ENCODE assay signal across 28 mouse cellular contexts in genomic region chr2:119997354-119997753, GRCm38 (mm10). TPM values are rescaled to one million over a fixed set of nuclear protein-coding genes. Genes with fewer than 3 reads are reported as not detected.
DNase-seq lines count a peak whose midpoint lies in the region; ATAC-seq and TF ChIP-seq lines count a peak whose summit lies in the region.
"Had no signal": no experiment of that assay in that cellular context is flagged by ENCODE, and none has a peak within 500 bp of the region (broad histone marks: within the 10 kb centered on the region; RNA-seq: fewer than 3 reads in every experiment).

No protein-coding gene starts in this region.

- peaks cover 12% of the 10 kb centered on the region; the same call in 1 of the 2 replicates for H3K4me1 ChIP-seq in kidney, postnatal 0 days (replicated peaks; ENCODE audit: insufficient read depth, low read length)
- H3K4me1 ChIP-seq in embryonic facial prominence, embryonic 13.5 days = peaks cover 53% of the 10 kb centered on the region
- H3K4me1 ChIP-seq in limb, embryonic 15.5 days = peaks cover 29% of the 10 kb centered on the region
- H3K4me1 ChIP-seq in forebrain, embryonic 11.5 days (replicated peaks; ENCODE audit: control insufficient read depth, insufficient read depth, low read length) = no peaks in the 10 kb centered on the region
- H3K4me1 ChIP-seq: forebrain, embryonic 12.5 days; midbrain, embryonic 12.5 days; neural tube, embryonic 12.5 days had no signal

- ATAC-seq in kidney, postnatal 0 days (replicated peaks; ENCODE audit: low FRiP score, low read depth) = no peak
- ATAC-seq in embryonic facial prominence, embryonic 13.5 days (ENCODE audit: insufficient number of reproducible peaks, insufficient read depth, low FRiP score, low TSS enrichment, low read depth) = no peak
- no peak for ATAC-seq in limb, embryonic 15.5 days (ENCODE audit: insufficient number of reproducible peaks, low FRiP score, low TSS enrichment, low read depth)
- ATAC-seq in forebrain, embryonic 11.5 days (replicated peaks; ENCODE audit: low FRiP score) = no peak
- ATAC-seq: forebrain, postnatal 0 days; Patski had no signal

- no peak overlapping the region for H3K4me3 ChIP-seq in kidney, postnatal 0 days (replicated peaks; ENCODE audit: low read depth, low read length)
- H3K4me3 ChIP-seq in embryonic facial prominence, embryonic 13.5 days = no peak overlapping the region
- no peak overlapping the region for H3K4me3 ChIP-seq in limb, embryonic 15.5 days
- H3K4me3 ChIP-seq in forebrain, embryonic 11.5 days (ENCODE audit: low read depth, low read length) = no peak overlapping the region
- H3K4me3 ChIP-seq: forebrain, embryonic 12.5 days; heart, embryonic 10.5 days; heart, embryonic 15.5 days; hindbrain, embryonic 12.5 days; lung, embryonic 15.5 days; midbrain, embryonic 12.5 days; myocyte; neural tube, embryonic 12.5 days had no signal

- 0 out of 2 replicates have a peak overlapping the region, but pooled peaks have one; percentile 93 for H3K27ac ChIP-seq in kidney, postnatal 0 days
- peak overlapping the region; percentile 97 for H3K27ac ChIP-seq in embryonic facial prominence, embryonic 13.5 days
- peak overlapping the region; percentile 92; the same call in 1 of the 2 replicates for H3K27ac ChIP-seq in limb, embryonic 15.5 days
- H3K27ac ChIP-seq in forebrain, embryonic 11.5 days (ENCODE audit: low read depth, low read length) = no peak overlapping the region
- H3K27ac ChIP-seq: heart, embryonic 10.5 days; hindbrain, embryonic 12.5 days; midbrain, embryonic 12.5 days; neural tube, embryonic 12.5 days had no signal

- DNase-seq in heart, adult 11 months = peak; percentile 91
- DNase-seq in heart, postnatal 25 days (ENCODE audit: low spot score) = no peak
- DNase-seq in kidney, postnatal 0 days (ENCODE audit: low spot score) = no peak
- no peak for DNase-seq in kidney, adult 8-10 months
- no peak for DNase-seq in forebrain, embryonic 11.5 days (ENCODE audit: low spot score)
- no peak for DNase-seq in spleen, postnatal 36 days (ENCODE audit: low spot score in 2 of 2)
- DNase-seq: adrenal gland, postnatal 14 days; cerebellum, adult 18-20 months; forebrain, postnatal 0 days; gastrocnemius, postnatal 14 days; heart, postnatal 36 days; kidney, adult 9 months; kidney, postnatal 36 days; layer of hippocampus, postnatal 36 days; right cerebral cortex, postnatal 4 days had no signal

- no peak for TF ChIP-seq CTCF in kidney, postnatal 0 days (IDR thresholded peaks at IDR 0.05; ENCODE audit: low read depth)

- H3K9ac ChIP-seq in kidney, postnatal 0 days (ENCODE audit: low read depth, low read length) = no peak overlapping the region
- no peak overlapping the region for H3K9ac ChIP-seq in embryonic facial prominence, embryonic 13.5 days
- H3K9ac ChIP-seq in limb, embryonic 15.5 days = no peak overlapping the region
- no peak overlapping the region for H3K9ac ChIP-seq in forebrain, embryonic 11.5 days (ENCODE audit: low read length)
- H3K9ac ChIP-seq: forebrain, embryonic 12.5 days; forebrain, postnatal 0 days; heart, embryonic 15.5 days; hindbrain, embryonic 12.5 days; lung, embryonic 15.5 days; midbrain, embryonic 12.5 days; neural tube, embryonic 12.5 days had no signal

- 0 out of 2 replicates have a peak, but pooled peaks cover 3% of the 10 kb centered on the region for H3K36me3 ChIP-seq in kidney, postnatal 0 days (ENCODE audit: insufficient read depth, low read length)
- H3K36me3 ChIP-seq in embryonic facial prominence, embryonic 13.5 days = peaks cover 18% of the 10 kb centered on the region
- peaks cover 21% of the 10 kb centered on the region for H3K36me3 ChIP-seq in limb, embryonic 15.5 days
- no peaks in the 10 kb centered on the region for H3K36me3 ChIP-seq in forebrain, embryonic 11.5 days (ENCODE audit: control insufficient read depth, insufficient read depth, low read length)
- H3K36me3 ChIP-seq: heart, embryonic 15.5 days; midbrain, embryonic 12.5 days; neural tube, embryonic 12.5 days had no signal

- H3K27me3 ChIP-seq in kidney, postnatal 0 days (ENCODE audit: insufficient read depth, low read length) = no peaks in the 10 kb centered on the region
- no peaks in the 10 kb centered on the region for H3K27me3 ChIP-seq in embryonic facial prominence, embryonic 13.5 days
- no peaks in the 10 kb centered on the region for H3K27me3 ChIP-seq in limb, embryonic 15.5 days
- H3K27me3 ChIP-seq in forebrain, embryonic 11.5 days (ENCODE audit: control insufficient read depth, insufficient read depth, low read length) = no peaks in the 10 kb centered on the region
- H3K27me3 ChIP-seq: forebrain, embryonic 12.5 days; heart, embryonic 15.5 days; hindbrain, embryonic 12.5 days; lung, embryonic 15.5 days; midbrain, embryonic 12.5 days; neural tube, embryonic 12.5 days; Patski had no signal

- no peak overlapping the region for H3K4me2 ChIP-seq in kidney, postnatal 0 days (ENCODE audit: low read length)
- H3K4me2 ChIP-seq in embryonic facial prominence, embryonic 13.5 days = no peak overlapping the region
- no peak overlapping the region for H3K4me2 ChIP-seq in limb, embryonic 15.5 days
- H3K4me2 ChIP-seq in forebrain, embryonic 11.5 days (ENCODE audit: low read depth, low read length, severe bottlenecking) = no peak overlapping the region
- H3K4me2 ChIP-seq: forebrain, embryonic 12.5 days; heart, embryonic 15.5 days; hindbrain, embryonic 12.5 days; liver, embryonic 11.5 days; lung, embryonic 15.5 days; midbrain, embryonic 12.5 days; neural tube, embryonic 12.5 days had no signal

- 69% methylated on average over 4 of the region's 4 CpGs for WGBS in kidney, postnatal 0 days
- 89% methylated on average over 4 of the region's 4 CpGs for WGBS in embryonic facial prominence, embryonic 13.5 days
- WGBS in limb, embryonic 15.5 days = 89% methylated on average over 4 of the region's 4 CpGs
- WGBS in forebrain, embryonic 11.5 days = 93% methylated on average over 4 of the region's 4 CpGs

- H3K9me3 ChIP-seq in kidney, postnatal 0 days (replicated peaks; ENCODE audit: low read length) = no peaks in the 10 kb centered on the region
- no peaks in the 10 kb centered on the region for H3K9me3 ChIP-seq in embryonic facial prominence, embryonic 13.5 days
- no peaks in the 10 kb centered on the region for H3K9me3 ChIP-seq in limb, embryonic 15.5 days
- no peaks in the 10 kb centered on the region for H3K9me3 ChIP-seq in forebrain, embryonic 11.5 days (ENCODE audit: control insufficient read depth, low read length)
- H3K9me3 ChIP-seq: forebrain, embryonic 12.5 days; G1E; heart, embryonic 10.5 days; heart, embryonic 15.5 days; hindbrain, embryonic 12.5 days; lung, embryonic 15.5 days; midbrain, embryonic 12.5 days; neural tube, embryonic 12.5 days had no signal

- intact Hi-C loops in heart, postnatal 25 days (cut with DNase I) = no loop called here

RNA-seq across cellular contexts. Expression of gene Mapkbp1, which starts 24.9 kb away (rescaled TPM):
- total RNA-seq in heart, postnatal 25 days (2021) = 1 to 10 TPM; 8.4 to 9.1 TPM
- polyA plus RNA-seq in kidney, postnatal 0 days (2015; fragmentation: Nextera tagmentation; extraction: Ambion mirVana) = 1.9 and 2.0 TPM in 2 replicates
- polyA plus RNA-seq in embryonic facial prominence, embryonic 13.5 days (2015; fragmentation: Nextera tagmentation; extraction: Ambion mirVana) = 5.5 and 5.7 TPM in 2 replicates
- polyA plus RNA-seq in limb, embryonic 15.5 days (2015; fragmentation: Nextera tagmentation; extraction: Ambion mirVana) = 4.0 and 4.3 TPM in 2 replicates
- 3.9 and 5.3 TPM in 2 replicates for polyA plus RNA-seq in forebrain, embryonic 11.5 days (2014; fragmentation: Nextera tagmentation; extraction: Ambion mirVana)

RNA-seq across cellular contexts. Expression of gene Jmjd7, which starts 29.9 kb away (rescaled TPM):
- total RNA-seq in heart, postnatal 25 days (2021) = 1 to 10 TPM; 7.1 to 9.1 TPM
- 24.7 and 25.7 TPM in 2 replicates for polyA plus RNA-seq in kidney, postnatal 0 days (2015; fragmentation: Nextera tagmentation; extraction: Ambion mirVana)
- polyA plus RNA-seq in embryonic facial prominence, embryonic 13.5 days (2015; fragmentation: Nextera tagmentation; extraction: Ambion mirVana) = 20.4 and 24.3 TPM in 2 replicates
- 17.5 and 18.4 TPM in 2 replicates for polyA plus RNA-seq in limb, embryonic 15.5 days (2015; fragmentation: Nextera tagmentation; extraction: Ambion mirVana)
- polyA plus RNA-seq in forebrain, embryonic 11.5 days (2014; fragmentation: Nextera tagmentation; extraction: Ambion mirVana) = 18.6 and 21.6 TPM in 2 replicates

RNA-seq across cellular contexts. Expression of gene Gm28042, which starts 29.9 kb away (rescaled TPM):
- total RNA-seq in heart, postnatal 25 days (2021) = under 1 TPM; 0.81 TPM
- 0.89 and 1.2 TPM in 2 replicates for polyA plus RNA-seq in kidney, postnatal 0 days (2015; fragmentation: Nextera tagmentation; extraction: Ambion mirVana)
- 5.2 and 5.4 TPM in 2 replicates for polyA plus RNA-seq in embryonic facial prominence, embryonic 13.5 days (2015; fragmentation: Nextera tagmentation; extraction: Ambion mirVana)
- 3.8 and 5.0 TPM in 2 replicates for polyA plus RNA-seq in limb, embryonic 15.5 days (2015; fragmentation: Nextera tagmentation; extraction: Ambion mirVana)
- 4.8 and 6.6 TPM in 2 replicates for polyA plus RNA-seq in forebrain, embryonic 11.5 days (2014; fragmentation: Nextera tagmentation; extraction: Ambion mirVana)

RNA-seq across cellular contexts. Expression of gene Pla2g4b, which starts 35.9 kb away (rescaled TPM):
- total RNA-seq in heart, postnatal 25 days (2021) = 1 to 10 TPM; 1.7 to 2.8 TPM
- polyA plus RNA-seq in kidney, postnatal 0 days (2015; fragmentation: Nextera tagmentation; extraction: Ambion mirVana) = 0.29 and 0.71 TPM in 2 replicates
- polyA plus RNA-seq in embryonic facial prominence, embryonic 13.5 days (2015; fragmentation: Nextera tagmentation; extraction: Ambion mirVana) = 1.8 and 2.6 TPM in 2 replicates
- 2.8 and 3.9 TPM in 2 replicates for polyA plus RNA-seq in limb, embryonic 15.5 days (2015; fragmentation: Nextera tagmentation; extraction: Ambion mirVana)
- 1.5 and 1.8 TPM in 2 replicates for polyA plus RNA-seq in forebrain, embryonic 11.5 days (2014; fragmentation: Nextera tagmentation; extraction: Ambion mirVana)
